Mouse (Mus musculus): ENCODE results near the gene Abtb2. TPM values are rescaled to one million over a fixed set of nuclear protein-coding genes. Genes with fewer than 3 reads are reported as not detected.

Gene Abtb2
- polyA plus RNA-seq, 1 experiment from 2014 or later: 16.5 TPM

- Histone ChIP-seq H3K27ac (replicated peaks) (no peak overlapping the region), H3K4me3 (replicated peaks) (no peak overlapping the region), H3K4me1 (peaks cover 24% of the 10 kb centered on the region), H3K27me3 (no peaks in the 10 kb centered on the region), H3K4me2 (replicated peaks) (no peak overlapping the region), H3K9me3 (replicated peaks) (no peaks in the 10 kb centered on the region), H3K36me3 (no peaks in the 10 kb centered on the region), H3K9ac (no peak overlapping the region)
- ATAC-seq (ENCODE audit: insufficient number of reproducible peaks, low FRiP score, low TSS enrichment, low read depth): no peak
- 65% methylated on average over 2 of the region's 2 CpGs for WGBS
Measured at GRCm38 (mm10) chr2:103640861-103641260, 74.8 kb downstream of the Abtb2 start.

DNA sequence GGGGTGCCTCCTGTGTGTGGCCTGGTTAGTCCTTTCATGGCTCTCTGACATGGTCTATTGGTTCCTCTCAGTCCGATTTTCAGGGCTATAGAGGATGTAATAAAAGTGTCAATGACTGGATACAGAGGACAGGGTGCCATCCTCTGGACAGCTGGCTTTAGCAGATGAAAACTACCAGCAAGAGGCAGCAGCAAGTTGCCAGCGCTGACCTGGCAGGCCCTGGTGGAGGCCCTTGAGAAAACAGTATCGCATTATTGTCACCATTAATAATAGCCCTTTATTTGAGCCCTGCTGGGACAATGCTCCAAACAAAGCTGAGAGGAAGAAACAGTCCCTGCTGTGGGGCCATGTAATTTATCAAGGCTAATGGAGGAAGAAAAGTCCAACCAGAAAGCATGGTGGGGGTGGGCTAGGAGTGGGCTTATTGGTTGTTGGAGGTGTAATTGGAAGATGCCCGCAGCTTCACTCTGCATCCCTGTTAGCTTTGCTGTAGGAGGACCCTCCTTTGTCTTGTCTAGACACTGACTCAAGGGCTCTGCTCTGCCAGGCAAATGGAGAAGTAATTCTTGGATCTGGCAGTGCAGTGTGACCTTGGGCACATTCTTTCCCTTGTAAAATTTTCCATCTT lies 77.6 kb downstream of the Abtb2 start:
- Histone ChIP-seq H3K27ac (replicated peaks) (no peak overlapping the region), H3K36me3 (no peaks in the 10 kb centered on the region), H3K9me3 (replicated peaks) (no peaks in the 10 kb centered on the region), H3K27me3 (no peaks in the 10 kb centered on the region), H3K9ac (no peak overlapping the region), H3K4me1 (peaks cover 24% of the 10 kb centered on the region), H3K4me2 (replicated peaks) (no peak overlapping the region), H3K4me3 (replicated peaks) (no peak overlapping the region)
- ATAC-seq (ENCODE audit: insufficient number of reproducible peaks, low FRiP score, low TSS enrichment, low read depth): no peak
- 60% methylated on average over 4 of the region's 4 CpGs for WGBS

GRCm38 (mm10) chr2:103644418-103644817 lies 78.3 kb downstream of the Abtb2 start:
- H3K4me3 ChIP-seq (replicated peaks): no peak overlapping the region
- H3K27ac ChIP-seq (replicated peaks): no peak overlapping the region
- H3K4me1 ChIP-seq: peaks cover 24% of the 10 kb centered on the region
- no peak overlapping the region for H3K4me2 ChIP-seq (replicated peaks)
- H3K9ac ChIP-seq: no peak overlapping the region
- no peaks in the 10 kb centered on the region for H3K9me3 ChIP-seq (replicated peaks)
- ATAC-seq (ENCODE audit: insufficient number of reproducible peaks, low FRiP score, low TSS enrichment, low read depth): no peak
- no peaks in the 10 kb centered on the region for H3K27me3 ChIP-seq
- H3K36me3 ChIP-seq: no peaks in the 10 kb centered on the region
- WGBS: 18% methylated on average over 1 of the region's 1 CpGs

- Histone ChIP-seq H3K4me3 (replicated peaks) (no peak overlapping the region), H3K36me3 (no peaks in the 10 kb centered on the region), H3K27ac (replicated peaks) (no peak overlapping the region), H3K27me3 (no peaks in the 10 kb centered on the region), H3K9ac (no peak overlapping the region), H3K4me2 (replicated peaks) (no peak overlapping the region), H3K9me3 (replicated peaks) (no peaks in the 10 kb centered on the region), H3K4me1 (no peaks in the 10 kb centered on the region)
- 75% methylated on average over 2 of the region's 2 CpGs for WGBS
- ATAC-seq (ENCODE audit: insufficient number of reproducible peaks, low FRiP score, low TSS enrichment, low read depth): no peak
Measured at GRCm38 (mm10) chr2:103650314-103650879, 84.3 kb downstream of the Abtb2 start.

GRCm38 (mm10) chr2:103652121-103652520 lies 86.0 kb downstream of the Abtb2 start:
- H3K27me3 ChIP-seq: no peaks in the 10 kb centered on the region
- no peaks in the 10 kb centered on the region for H3K4me1 ChIP-seq
- no peak overlapping the region for H3K27ac ChIP-seq (replicated peaks)
- no peak for ATAC-seq (ENCODE audit: insufficient number of reproducible peaks, low FRiP score, low TSS enrichment, low read depth)
- no peak overlapping the region for H3K4me2 ChIP-seq (replicated peaks)
- no peak overlapping the region for H3K4me3 ChIP-seq (replicated peaks)
- no peaks in the 10 kb centered on the region for H3K36me3 ChIP-seq
- no peak overlapping the region for H3K9ac ChIP-seq
- H3K9me3 ChIP-seq (replicated peaks): no peaks in the 10 kb centered on the region
- WGBS: 60% methylated on average over 4 of the region's 4 CpGs

- H3K27me3 ChIP-seq: no peaks in the 10 kb centered on the region
- H3K27ac ChIP-seq (replicated peaks): no peak overlapping the region
- no peaks in the 10 kb centered on the region for H3K36me3 ChIP-seq
- no peak overlapping the region for H3K9ac ChIP-seq
- H3K4me3 ChIP-seq (replicated peaks): no peak overlapping the region
- H3K9me3 ChIP-seq (replicated peaks): no peaks in the 10 kb centered on the region
- no peak overlapping the region for H3K4me2 ChIP-seq (replicated peaks)
- no peak for ATAC-seq (ENCODE audit: insufficient number of reproducible peaks, low FRiP score, low TSS enrichment, low read depth)
- 88% methylated on average over 1 of the region's 1 CpGs for WGBS
- no peaks in the 10 kb centered on the region for H3K4me1 ChIP-seq
Measured at GRCm38 (mm10) chr2:103655037-103655436, 88.9 kb downstream of the Abtb2 start.

DNA sequence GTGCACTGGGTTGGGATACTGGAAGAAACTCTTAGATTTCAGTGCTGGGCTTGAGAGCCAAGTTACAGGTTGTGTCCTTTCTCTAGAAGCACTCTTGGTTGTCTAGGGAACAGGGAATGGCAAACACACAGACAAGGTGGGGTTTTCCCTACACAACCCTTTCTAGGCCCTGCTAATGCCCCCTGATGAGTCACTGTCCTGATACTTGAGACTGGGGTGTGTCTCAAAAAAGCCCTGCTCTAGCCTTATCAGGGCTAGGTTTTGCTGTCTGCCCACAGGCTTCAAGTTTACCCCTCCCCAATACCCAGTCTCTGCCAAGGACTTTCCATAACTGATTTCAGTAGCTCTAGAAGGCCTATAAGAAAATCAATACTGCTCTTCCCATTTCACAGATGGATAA lies 89.9 kb downstream of the Abtb2 start:
- Histone ChIP-seq H3K4me2 (replicated peaks) (no peak overlapping the region), H3K4me3 (replicated peaks) (no peak overlapping the region), H3K4me1 (no peaks in the 10 kb centered on the region), H3K9ac (no peak overlapping the region), H3K9me3 (replicated peaks) (no peaks in the 10 kb centered on the region), H3K36me3 (no peaks in the 10 kb centered on the region), H3K27ac (replicated peaks) (no peak overlapping the region), H3K27me3 (no peaks in the 10 kb centered on the region)
- no peak for ATAC-seq (ENCODE audit: insufficient number of reproducible peaks, low FRiP score, low TSS enrichment, low read depth)

- Histone ChIP-seq H3K27me3 (no peaks in the 10 kb centered on the region), H3K9ac (no peak overlapping the region), H3K4me3 (replicated peaks) (no peak overlapping the region), H3K4me1 (peaks cover 9% of the 10 kb centered on the region), H3K36me3 (no peaks in the 10 kb centered on the region), H3K4me2 (replicated peaks) (no peak overlapping the region), H3K27ac (replicated peaks) (no peak overlapping the region), H3K9me3 (replicated peaks) (no peaks in the 10 kb centered on the region)
- ATAC-seq (ENCODE audit: insufficient number of reproducible peaks, low FRiP score, low TSS enrichment, low read depth): no peak
- 75% methylated on average over 4 of the region's 4 CpGs for WGBS
Measured at GRCm38 (mm10) chr2:103659167-103659566, 93.1 kb downstream of the Abtb2 start.

GRCm38 (mm10) chr2:103659648-103660556 lies 93.8 kb downstream of the Abtb2 start:
- H3K4me3 ChIP-seq (replicated peaks): no peak overlapping the region
- ATAC-seq (ENCODE audit: insufficient number of reproducible peaks, low FRiP score, low TSS enrichment, low read depth): no peak
- WGBS: 75% methylated on average over 15 of the region's 15 CpGs

DNA sequence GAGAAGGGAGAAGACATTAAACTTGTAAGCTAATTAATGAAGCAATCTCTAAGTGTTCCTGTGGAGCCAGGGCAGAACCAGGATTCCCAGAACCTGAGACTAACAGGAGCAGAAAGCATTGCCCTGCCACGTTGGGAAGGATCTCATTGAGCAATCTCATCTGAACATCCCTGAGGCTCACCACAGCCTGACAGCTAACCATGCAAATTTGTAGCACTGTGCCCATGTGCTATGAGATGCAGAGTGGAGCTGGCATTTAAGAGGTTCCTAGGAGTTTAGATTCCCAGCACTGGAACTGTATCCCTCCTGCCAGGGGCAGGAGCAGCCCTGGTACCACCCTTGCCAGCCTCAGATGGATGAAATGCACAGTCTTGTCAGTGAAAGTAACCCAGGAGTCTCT lies 95.6 kb downstream of the Abtb2 start:
- Histone ChIP-seq H3K36me3 (no peaks in the 10 kb centered on the region), H3K4me2 (replicated peaks) (no peak overlapping the region), H3K4me1 (peaks cover 9% of the 10 kb centered on the region), H3K27me3 (no peaks in the 10 kb centered on the region), H3K4me3 (replicated peaks) (no peak overlapping the region), H3K9me3 (replicated peaks) (no peaks in the 10 kb centered on the region), H3K27ac (replicated peaks) (peak overlapping the region; percentile 73), H3K9ac (no peak overlapping the region)
- ATAC-seq (ENCODE audit: insufficient number of reproducible peaks, low FRiP score, low TSS enrichment, low read depth): no peak
- WGBS: 30% methylated on average over 1 of the region's 1 CpGs

More at GRCm38 (mm10) chr2:103659648-103660556, 93.8 kb downstream of the Abtb2 start:
- Histone ChIP-seq H3K27ac (replicated peaks) (no peak overlapping the region), H3K9ac (no peak overlapping the region), H3K4me1 (peaks cover 9% of the 10 kb centered on the region), H3K27me3 (no peaks in the 10 kb centered on the region), H3K9me3 (replicated peaks) (no peaks in the 10 kb centered on the region), H3K36me3 (no peaks in the 10 kb centered on the region), H3K4me2 (replicated peaks) (no peak overlapping the region)

DNA sequence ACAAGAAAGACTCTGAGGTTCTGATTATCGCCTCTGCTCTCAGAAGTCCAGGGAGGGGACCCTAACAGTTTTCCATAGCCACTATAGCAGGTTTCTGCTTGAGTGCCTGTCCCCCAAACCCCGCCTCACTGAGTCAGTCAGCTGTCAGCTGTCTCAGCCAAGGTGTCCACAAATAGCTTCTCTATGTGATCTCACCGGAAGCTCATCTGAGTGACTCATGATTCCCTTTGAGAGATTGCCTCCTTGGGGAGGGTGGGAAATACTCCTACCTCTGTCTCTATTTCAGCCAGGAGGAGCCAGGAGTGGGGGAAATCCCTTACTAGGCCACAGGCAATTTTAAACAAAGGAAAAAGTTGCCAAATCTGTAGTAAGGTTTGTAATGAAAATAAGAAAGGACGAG lies 96.0 kb downstream of the Abtb2 start:
- ATAC-seq (ENCODE audit: insufficient number of reproducible peaks, low FRiP score, low TSS enrichment, low read depth): no peak
- WGBS: 52% methylated on average over 4 of the region's 4 CpGs
- peak overlapping the region; percentile 73 for H3K27ac ChIP-seq (replicated peaks)
- no peak overlapping the region for H3K9ac ChIP-seq
- H3K4me1 ChIP-seq: peaks cover 9% of the 10 kb centered on the region
- no peaks in the 10 kb centered on the region for H3K36me3 ChIP-seq
- H3K4me3 ChIP-seq (replicated peaks): no peak overlapping the region
- H3K27me3 ChIP-seq: no peaks in the 10 kb centered on the region
- no peak overlapping the region for H3K4me2 ChIP-seq (replicated peaks)
- H3K9me3 ChIP-seq (replicated peaks): no peaks in the 10 kb centered on the region
